Mouse (Mus musculus) embryonic facial prominence, embryonic 10.5 days (tissue): ENCODE results near the gene Krtap29-1. TPM values are rescaled to one million over a fixed set of nuclear protein-coding genes. Genes with fewer than 3 reads are reported as not detected.

ENCODE experiments used
- polyA plus RNA-seq: library from polyadenylated mRNA; unstranded; fragments of >200 nt; fragmentation: Nextera tagmentation; extraction: Ambion mirVana; gene quantifications from 2 replicates; pipeline ENCODE4 v1.2.1, GENCODE M21; 2016

Krtap29-1 gene
- polyA plus RNA-seq, 1 experiment from 2014 or later, result not detected

Other genes starting within 250 kb of the Krtap29-1 start
- gene Gm14180, start 244.8 kb downstream of the Krtap29-1 start, polyA plus RNA-seq, result not detected in 2 replicates
- not detected in 2 replicates for gene Gm11595, start 206.1 kb downstream of the Krtap29-1 start, polyA plus RNA-seq
- gene Krtap4-8, start 198.3 kb downstream of the Krtap29-1 start, polyA plus RNA-seq, result not detected in 2 replicates
- gene Krtap4-9, start 193.9 kb downstream of the Krtap29-1 start, polyA plus RNA-seq, result not detected in 2 replicates
- not detected in 2 replicates for gene Gm11596, start 185.6 kb downstream of the Krtap29-1 start, polyA plus RNA-seq
- not detected in 2 replicates for gene Gm11569, start 180.1 kb downstream of the Krtap29-1 start, polyA plus RNA-seq
- not detected in 2 replicates for gene Gm11554, start 174.6 kb downstream of the Krtap29-1 start, polyA plus RNA-seq
- not detected in 2 replicates for gene Krtap4-13, start 169.2 kb downstream of the Krtap29-1 start, polyA plus RNA-seq
- not detected in 2 replicates for gene Gm11564, start 163.4 kb downstream of the Krtap29-1 start, polyA plus RNA-seq
- gene 2300003K06Rik, start 141.0 kb downstream of the Krtap29-1 start, polyA plus RNA-seq, result not detected in 2 replicates
- not detected in 2 replicates for gene Krtap4-16, start 127.4 kb downstream of the Krtap29-1 start, polyA plus RNA-seq
- not detected in 2 replicates for gene Gm11568, start 121.1 kb downstream of the Krtap29-1 start, polyA plus RNA-seq
- gene Gm11559, start 114.6 kb downstream of the Krtap29-1 start, polyA plus RNA-seq, result not detected in 2 replicates
- gene Krtap9-1, start 105.7 kb downstream of the Krtap29-1 start, polyA plus RNA-seq, result not detected in 2 replicates
- not detected in 2 replicates for gene Gm11567, start 99.9 kb downstream of the Krtap29-1 start, polyA plus RNA-seq
- gene Krtap31-1, start 71.1 kb downstream of the Krtap29-1 start, polyA plus RNA-seq, result not detected in 2 replicates
- not detected in 2 replicates for gene Gm11565, start 64.3 kb downstream of the Krtap29-1 start, polyA plus RNA-seq
- gene Krtap31-2, start 42.8 kb downstream of the Krtap29-1 start, polyA plus RNA-seq, result not detected in 2 replicates
- not detected in 2 replicates for gene Krtap9-5, start 30.6 kb downstream of the Krtap29-1 start, polyA plus RNA-seq
- gene Krtap16-1, start 7.5 kb upstream of the Krtap29-1 start, polyA plus RNA-seq, result not detected in 2 replicates
- gene Krtap17-1, start 14.9 kb upstream of the Krtap29-1 start, polyA plus RNA-seq, result not detected in 2 replicates
- not detected in 2 replicates for gene Krt33a, start 37.2 kb upstream of the Krtap29-1 start, polyA plus RNA-seq
- gene Krt33b, start 50.8 kb upstream of the Krtap29-1 start, polyA plus RNA-seq, result not detected in 2 replicates
- gene Krt34, start 62.5 kb upstream of the Krtap29-1 start, polyA plus RNA-seq, result not detected in 2 replicates
- not detected in 2 replicates for gene Krt31, start 71.5 kb upstream of the Krtap29-1 start, polyA plus RNA-seq
- gene Krt32, start 109.2 kb upstream of the Krtap29-1 start, polyA plus RNA-seq, result not detected in 2 replicates
- not detected in 2 replicates for gene Krt35, start 117.2 kb upstream of the Krtap29-1 start, polyA plus RNA-seq
- 0.09 TPM in 1 of 2 replicates, not detected in the other for gene Krt36, start 126.6 kb upstream of the Krtap29-1 start, polyA plus RNA-seq
- gene Krt13, start 142.5 kb upstream of the Krtap29-1 start, polyA plus RNA-seq, result not detected in 2 replicates
- gene Krt15, start 156.9 kb upstream of the Krtap29-1 start, polyA plus RNA-seq, result 2.8 and 8.6 TPM in 2 replicates
- gene Krt19, start 169.6 kb upstream of the Krtap29-1 start, polyA plus RNA-seq, result 16.1 and 18.2 TPM in 2 replicates
- not detected in 2 replicates for gene Krt9, start 214.2 kb upstream of the Krtap29-1 start, polyA plus RNA-seq
- gene Krt14, start 228.5 kb upstream of the Krtap29-1 start, polyA plus RNA-seq, result 12.0 and 16.1 TPM in 2 replicates